Mouse (Mus musculus): ENCODE results near the gene Bicral. TPM values are rescaled to one million over a fixed set of nuclear protein-coding genes. Genes with fewer than 3 reads are reported as not detected.
"Not testable (repeated sequence)": the region's sequence is repeated elsewhere in the genome, so short reads cannot be mapped to it uniquely, and the experiment has no call there.

Gene Bicral
- total and polyA plus RNA-seq, 2 experiments from 2014 or later, result 7.0 to 31.6 TPM

DNA sequence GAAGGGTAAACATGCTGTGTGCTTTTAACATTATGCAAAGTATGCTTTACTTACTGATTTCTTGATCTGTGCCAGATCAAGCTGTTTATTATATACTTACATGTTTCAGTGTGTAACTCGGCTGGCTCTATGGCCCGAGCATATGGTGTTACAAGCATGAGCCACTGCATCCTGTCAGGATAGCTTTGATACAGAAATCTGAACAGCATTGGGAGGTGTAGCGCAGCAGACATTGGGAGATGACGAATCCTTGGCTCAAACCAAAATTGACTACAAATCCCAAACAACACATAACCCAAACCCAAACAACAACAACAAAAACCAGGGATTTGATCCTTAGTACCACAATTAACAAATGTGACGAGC is 86.3 kb downstream of the Bicral start:
- H3K9me3 ChIP-seq (ENCODE audit: low read length), result no peaks in the 10 kb centered on the region
- H3K4me1 ChIP-seq (ENCODE audit: insufficient read depth, low read length), result no peaks in the 10 kb centered on the region
- peaks cover 12% of the 10 kb centered on the region for H3K36me3 ChIP-seq (ENCODE audit: insufficient read depth, low read length)
- H3K4me2 ChIP-seq (ENCODE audit: low read depth, low read length, poor library complexity, severe bottlenecking), result peak overlapping the region; percentile 93
- peak overlapping the region; percentile 80 for H3K27ac ChIP-seq (ENCODE audit: low read depth, low read length)
- H3K9ac ChIP-seq (replicated peaks; ENCODE audit: low read length, poor library complexity, severe bottlenecking), result peak overlapping the region; percentile 76
- 8% methylated on average over 5 of the region's 5 CpGs for WGBS
- peak overlapping the region; percentile 80 for H3K4me3 ChIP-seq (ENCODE audit: low read depth, low read length)
- TF ChIP-seq CTCF (IDR thresholded peaks at IDR 0.05), result no peak
- H3K27me3 ChIP-seq (ENCODE audit: insufficient read depth, low read length), result no peaks in the 10 kb centered on the region
- ATAC-seq (ENCODE audit: low FRiP score), result peak; percentile 66
- no peak for DNase-seq (ENCODE audit: low spot score)

GRCm38 (mm10) chr17:46771616-46772015 is 86.7 kb downstream of the Bicral start:
- Histone ChIP-seq H3K4me1 (ENCODE audit: insufficient read depth, low read length) (no peaks in the 10 kb centered on the region), H3K9me3 (ENCODE audit: low read length) (no peaks in the 10 kb centered on the region), H3K27me3 (ENCODE audit: insufficient read depth, low read length) (no peaks in the 10 kb centered on the region), H3K9ac (replicated peaks; ENCODE audit: low read length, poor library complexity, severe bottlenecking) (peak overlapping the region; percentile 76), H3K4me2 (ENCODE audit: low read depth, low read length, poor library complexity, severe bottlenecking) (peak overlapping the region; percentile 93), H3K36me3 (ENCODE audit: insufficient read depth, low read length) (peaks cover 12% of the 10 kb centered on the region), H3K4me3 (ENCODE audit: low read depth, low read length) (peak overlapping the region; percentile 80), H3K27ac (ENCODE audit: low read depth, low read length) (0 out of 2 replicates have a peak overlapping the region, but pooled peaks have one; percentile 80)
- TF ChIP-seq CTCF (IDR thresholded peaks at IDR 0.05), result no peak
- no peak for DNase-seq (ENCODE audit: low spot score)
- 64% methylated on average over 17 of the region's 17 CpGs for WGBS
- no peak for ATAC-seq (ENCODE audit: low FRiP score)

DNA sequence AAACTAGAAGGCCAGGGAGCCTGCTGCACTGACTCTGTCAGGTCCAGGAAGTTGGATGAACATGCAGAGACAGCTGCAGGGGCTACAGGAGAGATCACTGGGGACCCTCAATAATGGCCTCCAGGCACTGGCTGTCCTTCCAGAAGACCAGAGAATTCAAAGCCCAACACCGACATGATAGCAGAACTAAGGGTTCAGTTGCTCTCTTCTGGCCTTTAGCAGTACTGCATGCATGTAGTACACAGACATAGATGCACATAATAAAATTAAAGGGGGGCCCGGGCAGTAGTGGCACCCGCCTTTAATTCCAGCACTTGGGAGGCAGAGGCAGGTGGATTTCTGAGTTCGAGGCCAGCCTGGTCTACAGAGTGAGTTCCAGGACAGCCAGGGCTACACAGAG is 87.3 kb downstream of the Bicral start:
- TF ChIP-seq CTCF (IDR thresholded peaks at IDR 0.05), result peak; percentile 41
- H3K9ac ChIP-seq (replicated peaks; ENCODE audit: low read length, poor library complexity, severe bottlenecking), result no peak overlapping the region
- no peak overlapping the region for H3K4me2 ChIP-seq (ENCODE audit: low read depth, low read length, poor library complexity, severe bottlenecking)
- no peak overlapping the region for H3K27ac ChIP-seq (ENCODE audit: low read depth, low read length)
- no peaks in the 10 kb centered on the region for H3K4me1 ChIP-seq (ENCODE audit: insufficient read depth, low read length)
- no peaks in the 10 kb centered on the region for H3K27me3 ChIP-seq (ENCODE audit: insufficient read depth, low read length)
- H3K9me3 ChIP-seq (ENCODE audit: low read length), result no peaks in the 10 kb centered on the region
- no peak overlapping the region for H3K4me3 ChIP-seq (ENCODE audit: low read depth, low read length)
- peaks cover 6% of the 10 kb centered on the region for H3K36me3 ChIP-seq (ENCODE audit: insufficient read depth, low read length)
- no peak for ATAC-seq (ENCODE audit: low FRiP score)
- 86% methylated on average over 4 of the region's 4 CpGs for WGBS
- no peak for DNase-seq (ENCODE audit: low spot score)

- no peak for TF ChIP-seq CTCF (IDR thresholded peaks at IDR 0.05)
- WGBS, result 92% methylated on average over 11 of the region's 11 CpGs
- H3K36me3 ChIP-seq (ENCODE audit: insufficient read depth, low read length), result 0 out of 2 replicates have a peak, but pooled peaks cover 2% of the 10 kb centered on the region
- DNase-seq (ENCODE audit: low spot score), result no peak
- H3K27me3 ChIP-seq (ENCODE audit: insufficient read depth, low read length), result no peaks in the 10 kb centered on the region
- H3K4me2 ChIP-seq (ENCODE audit: low read depth, low read length, poor library complexity, severe bottlenecking), result no peak overlapping the region
- no peaks in the 10 kb centered on the region for H3K9me3 ChIP-seq (ENCODE audit: low read length)
- H3K4me3 ChIP-seq (ENCODE audit: low read depth, low read length), result no peak overlapping the region
- H3K4me1 ChIP-seq (ENCODE audit: insufficient read depth, low read length), result no peaks in the 10 kb centered on the region
- no peak overlapping the region for H3K27ac ChIP-seq (ENCODE audit: low read depth, low read length)
- no peak for ATAC-seq (ENCODE audit: low FRiP score)
- H3K9ac ChIP-seq (replicated peaks; ENCODE audit: low read length, poor library complexity, severe bottlenecking), result no peak overlapping the region
Observed at GRCm38 (mm10) chr17:46770546-46770945, 87.7 kb downstream of the Bicral start.

DNA sequence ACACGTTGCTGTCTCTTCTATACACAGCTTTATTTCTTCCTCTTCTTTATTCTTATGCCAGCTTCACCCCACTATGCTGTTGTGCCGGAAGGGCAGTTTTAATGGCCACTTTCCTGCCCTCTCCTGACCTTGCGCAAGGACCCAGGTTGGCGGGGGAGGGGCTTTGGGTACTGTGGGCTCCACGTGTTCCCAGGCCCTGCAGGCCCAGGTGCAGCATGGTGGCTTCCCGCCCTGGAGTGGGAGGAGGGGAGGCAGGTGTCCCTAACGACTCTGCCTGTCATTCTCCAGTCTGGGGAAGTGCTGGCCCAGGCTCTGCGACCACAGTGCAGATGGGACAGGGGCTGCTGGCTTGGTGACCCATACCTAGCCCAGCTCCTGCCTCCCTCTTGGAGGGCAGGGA is 90.4 kb downstream of the Bicral start:
- no peaks in the 10 kb centered on the region for H3K36me3 ChIP-seq (ENCODE audit: insufficient read depth, low read length)
- TF ChIP-seq CTCF (IDR thresholded peaks at IDR 0.05), result no peak
- no peak overlapping the region for H3K9ac ChIP-seq (replicated peaks; ENCODE audit: low read length, poor library complexity, severe bottlenecking)
- ATAC-seq (ENCODE audit: low FRiP score), result no peak
- H3K27me3 ChIP-seq (ENCODE audit: insufficient read depth, low read length), result no peaks in the 10 kb centered on the region
- H3K4me3 ChIP-seq (ENCODE audit: low read depth, low read length), result no peak overlapping the region
- H3K4me1 ChIP-seq (ENCODE audit: insufficient read depth, low read length), result no peaks in the 10 kb centered on the region
- DNase-seq (ENCODE audit: low spot score), result no peak
- H3K4me2 ChIP-seq (ENCODE audit: low read depth, low read length, poor library complexity, severe bottlenecking), result no peak overlapping the region
- H3K27ac ChIP-seq (ENCODE audit: low read depth, low read length), result no peak overlapping the region
- 63% methylated on average over 8 of the region's 8 CpGs for WGBS
- no peaks in the 10 kb centered on the region for H3K9me3 ChIP-seq (ENCODE audit: low read length)

DNA sequence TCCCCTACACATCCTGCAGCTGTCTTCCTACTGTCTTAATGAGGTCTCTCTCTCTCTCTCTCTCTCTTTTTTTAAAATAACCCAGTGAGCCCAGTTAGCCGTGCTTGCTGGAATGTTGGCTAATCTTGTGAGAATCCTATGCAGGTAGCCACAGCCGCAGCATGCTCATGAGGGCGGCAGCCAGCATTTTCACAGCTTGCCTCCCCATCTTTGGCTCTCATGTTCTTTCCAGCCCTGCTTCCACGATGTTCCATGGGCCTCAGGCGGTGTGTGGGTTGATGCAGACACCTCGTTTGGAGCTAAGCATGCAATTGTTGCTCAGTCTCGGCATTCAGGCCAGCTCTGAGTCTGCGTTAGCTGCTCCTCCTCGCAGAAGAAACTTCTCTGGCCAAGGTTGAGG is 93.4 kb downstream of the Bicral start:
- H3K27me3 ChIP-seq (ENCODE audit: insufficient read depth, low read length); H3K9ac ChIP-seq (replicated peaks; ENCODE audit: low read length, poor library complexity, severe bottlenecking); H3K27ac ChIP-seq (ENCODE audit: low read depth, low read length); H3K36me3 ChIP-seq (ENCODE audit: insufficient read depth, low read length); DNase-seq (ENCODE audit: low spot score); H3K9me3 ChIP-seq (ENCODE audit: low read length); H3K4me3 ChIP-seq (ENCODE audit: low read depth, low read length); H3K4me1 ChIP-seq (ENCODE audit: insufficient read depth, low read length); ATAC-seq (ENCODE audit: low FRiP score); H3K4me2 ChIP-seq (ENCODE audit: low read depth, low read length, poor library complexity, severe bottlenecking): not testable (repeated sequence)
- 69% methylated on average over 8 of the region's 9 CpGs for whole genome bisulfite sequencing
